Mouse (Mus musculus): ENCODE results near the gene Tcaf1.

Gene Tcaf1

DNA sequence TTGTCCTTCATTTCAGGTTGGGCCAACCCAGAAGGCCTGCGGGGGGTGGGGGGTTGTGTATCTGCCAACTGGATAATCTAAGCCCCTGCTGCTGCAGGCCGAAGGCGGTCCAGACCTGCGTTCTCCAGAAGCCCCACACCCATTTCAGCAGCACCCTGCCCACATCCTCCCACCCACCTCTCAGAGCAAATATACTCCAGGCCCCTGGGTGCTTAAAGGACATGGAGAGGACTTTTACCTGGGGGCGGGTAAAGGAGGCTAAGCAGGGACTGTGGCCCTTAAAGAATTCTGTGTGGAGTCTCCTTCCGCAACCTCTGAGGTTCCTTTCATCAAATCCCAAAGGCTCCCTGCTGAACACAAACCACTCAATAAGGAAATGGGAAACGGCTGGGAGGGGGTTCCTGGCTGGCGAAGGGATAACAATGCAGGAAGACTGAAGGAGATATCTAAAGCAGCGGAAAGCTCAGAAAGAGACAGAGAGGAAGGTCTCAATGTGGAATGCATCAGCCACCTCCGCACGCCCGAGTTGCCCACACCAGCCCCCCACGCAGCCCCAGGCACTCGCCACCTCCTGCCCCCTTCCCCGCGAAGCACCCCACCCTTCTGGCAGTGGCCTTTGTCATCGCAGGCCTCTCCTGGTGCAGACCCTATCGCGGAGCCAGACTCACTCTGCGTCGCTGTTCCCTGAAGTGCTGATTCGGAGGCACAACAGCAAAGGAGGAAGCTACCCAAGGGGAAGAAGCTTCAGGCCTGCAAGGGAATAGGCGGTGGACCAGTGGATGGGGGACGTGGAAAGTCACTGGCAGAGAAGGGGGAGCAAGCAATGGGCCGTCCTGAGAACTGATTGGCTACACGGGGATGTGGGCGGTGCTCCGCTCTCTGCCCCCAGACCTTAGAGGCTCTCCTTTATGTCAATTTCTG is at the start of gene Tcaf1:
Gene Tcaf1 (minus strand): TSS at position 798 of the 921 bp plus-strand sequence.
- no peak for DNase-seq

DNA sequence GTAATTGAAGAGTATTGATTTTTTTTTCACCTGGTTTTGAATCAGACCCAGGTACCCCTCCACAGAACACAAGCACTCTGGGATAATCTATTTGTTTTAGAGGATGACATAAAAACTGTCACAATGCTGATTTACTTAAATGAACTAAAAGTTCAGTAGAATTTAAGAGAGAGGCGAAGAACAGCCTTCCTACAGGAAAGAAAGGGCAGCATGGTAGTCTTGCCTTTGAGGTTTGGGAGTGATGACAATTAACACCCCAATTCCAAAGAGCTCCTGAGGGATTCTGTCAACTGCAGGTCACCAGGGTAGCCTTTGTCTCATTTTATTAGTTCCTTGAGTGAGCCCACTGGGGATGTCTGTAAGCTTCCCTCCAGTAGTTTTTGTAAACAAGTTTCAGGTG is 46.2 kb upstream of the Tcaf1 start, which contains the start of gene Olfr38:
Gene Olfr38 (plus strand): TSS at position 301 of the 400 bp plus-strand sequence.
- DNase-seq = no peak

DNA sequence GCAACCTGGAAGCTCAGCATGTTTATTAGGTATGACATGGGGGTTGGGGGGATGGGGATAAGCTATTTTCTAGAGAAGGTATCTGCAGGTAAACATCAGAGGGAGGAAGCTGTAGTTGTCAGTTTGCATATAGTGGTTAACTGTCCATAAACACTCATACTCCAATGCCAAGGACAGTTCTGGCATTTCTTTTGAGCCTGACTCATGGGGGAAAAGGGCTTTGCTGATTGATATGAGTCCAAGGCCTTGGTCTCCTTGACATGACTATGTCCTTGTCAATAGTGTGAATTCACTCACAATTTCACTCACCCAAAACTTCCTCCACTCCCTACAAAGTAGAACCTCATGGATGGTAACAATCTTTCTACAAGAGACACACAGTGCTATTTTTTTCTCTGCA is 38.0 kb upstream of the Tcaf1 start:
- DNase-seq = no peak

DNA sequence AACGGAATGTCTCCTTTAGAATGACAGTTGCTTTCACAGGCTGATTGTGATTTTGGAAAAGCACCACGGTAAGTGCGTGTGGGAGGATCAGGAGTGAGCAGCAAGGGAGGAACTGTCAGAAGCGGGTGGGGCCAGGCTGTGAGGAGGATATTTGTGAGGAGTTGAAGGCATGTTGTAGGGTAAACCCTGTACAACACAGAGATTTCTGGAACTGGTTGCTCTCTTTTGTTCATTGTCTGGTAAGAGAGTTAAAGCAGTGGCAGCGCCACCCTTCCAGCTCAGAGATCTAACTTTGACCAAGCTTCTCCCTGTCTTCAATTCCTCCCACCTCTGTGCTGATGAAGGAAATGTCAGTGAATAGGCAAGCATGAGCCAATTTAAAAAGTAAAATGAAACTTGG is 32.4 kb upstream of the Tcaf1 start:
- no peak for DNase-seq

GRCm38 (mm10) chr6:42739071-42739470 is 29.2 kb upstream of the Tcaf1 start, which contains the start of gene Olfr453:
TSS of gene Olfr453 (plus strand) at chr6:42739371.
- no peak for DNase-seq

GRCm38 (mm10) chr6:42717973-42718372 is 8.1 kb upstream of the Tcaf1 start:
- DNase-seq = no peak

- no peak for DNase-seq
Observed at GRCm38 (mm10) chr6:42714668-42715067, 4.8 kb upstream of the Tcaf1 start.

- no peak for DNase-seq
Observed at GRCm38 (mm10) chr6:42692517-42693190, 17.2 kb downstream of the Tcaf1 start.

DNA sequence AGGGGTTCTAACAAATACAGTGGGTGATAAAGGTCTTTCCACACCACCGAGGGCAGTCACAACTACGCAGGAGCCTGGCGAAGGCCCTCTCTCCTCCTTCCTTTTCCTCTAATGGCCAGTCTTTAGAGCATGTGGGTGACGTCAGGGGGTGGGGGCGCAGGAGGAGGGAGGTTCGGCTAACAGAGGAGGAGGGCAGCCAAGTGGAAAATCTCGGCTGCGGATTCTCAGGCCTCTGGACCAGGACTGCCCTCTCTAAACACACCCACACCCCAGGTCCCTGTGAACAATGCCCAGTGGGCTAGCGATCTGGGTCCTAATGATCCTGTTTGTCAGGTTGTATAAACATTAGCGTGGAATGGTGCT is 17.8 kb downstream of the Tcaf1 start:
- no peak for DNase-seq

DNA sequence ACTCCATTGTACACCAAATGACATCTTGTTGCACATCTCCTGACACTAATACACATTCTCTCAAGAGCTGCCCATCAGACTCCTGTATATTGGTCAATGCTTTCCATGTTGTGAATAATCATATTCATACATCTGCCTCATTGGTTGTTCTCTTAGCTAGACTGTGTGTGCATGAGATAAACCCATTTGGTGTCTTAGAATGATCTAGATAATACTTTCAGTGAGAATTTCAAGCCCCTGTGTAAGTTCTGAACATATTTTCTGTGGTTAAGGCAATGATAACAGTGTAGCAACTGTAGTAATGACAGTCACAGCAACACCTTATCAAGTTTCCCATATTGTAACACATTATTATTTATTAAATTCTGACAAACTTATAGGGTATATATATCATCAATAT is 20.1 kb downstream of the Tcaf1 start:
- no peak for DNase-seq

DNA sequence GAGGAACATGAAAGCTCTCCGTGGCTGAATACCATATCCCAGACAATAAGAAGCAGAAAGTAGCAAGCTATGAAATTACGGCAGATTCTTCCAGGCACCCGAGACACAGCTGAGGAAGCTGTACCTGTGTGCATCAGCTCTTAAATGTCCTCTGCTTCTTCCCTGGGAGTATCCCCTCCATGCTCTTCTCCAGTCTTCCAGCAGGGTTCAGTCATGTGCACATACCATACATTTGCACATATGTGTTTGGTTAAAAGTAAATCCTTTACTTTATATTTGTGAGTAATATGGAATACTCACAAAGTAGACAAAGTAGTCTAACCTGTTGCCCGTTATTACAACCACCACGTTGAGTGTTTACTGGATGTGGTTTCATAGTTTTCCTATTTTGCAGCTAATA is 22.0 kb downstream of the Tcaf1 start:
- DNase-seq = no peak

DNA sequence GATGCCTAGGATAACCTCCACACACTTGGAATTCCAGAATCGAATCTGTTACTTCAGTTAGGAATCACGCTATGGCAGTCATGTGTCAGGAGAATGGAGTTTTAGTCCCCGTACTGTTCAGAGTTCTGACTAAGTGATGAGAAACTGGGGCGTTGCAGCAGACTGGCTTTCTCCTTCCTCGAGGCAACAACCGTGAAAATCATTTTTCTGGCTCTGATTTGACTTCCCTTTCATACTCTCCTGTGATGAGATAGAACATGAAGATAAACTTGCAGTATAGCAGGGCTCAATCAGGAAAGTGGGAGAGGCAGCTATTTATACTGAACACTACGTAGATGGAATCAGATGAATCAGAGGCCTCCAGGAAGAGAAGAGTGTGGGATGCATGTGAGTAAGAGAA is 29.8 kb downstream of the Tcaf1 start:
- DNase-seq = no peak

- DNase-seq = no peak
Observed at GRCm38 (mm10) chr6:42676011-42676410, 33.9 kb downstream of the Tcaf1 start.

- no peak for DNase-seq
Observed at GRCm38 (mm10) chr6:42671767-42672166, 38.1 kb downstream of the Tcaf1 start.

DNA sequence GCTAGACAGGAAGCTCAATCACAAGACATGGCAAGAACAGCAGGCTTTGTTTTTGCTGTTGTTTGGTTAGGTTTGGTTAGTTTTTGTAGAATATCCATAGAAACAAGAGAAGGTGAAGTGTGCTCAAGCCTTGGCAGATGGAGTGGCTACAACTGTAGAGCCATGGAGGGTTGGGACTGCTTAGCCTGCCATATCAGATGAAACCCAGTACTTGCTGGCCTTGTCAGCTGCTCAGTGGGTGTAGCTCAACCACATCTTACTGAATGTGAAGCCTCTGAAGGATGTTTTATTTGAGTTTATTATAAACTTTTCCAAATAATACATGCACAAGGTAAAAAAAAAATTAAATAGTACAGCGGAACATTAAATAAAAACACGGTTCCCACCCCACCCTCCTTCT is 42.2 kb downstream of the Tcaf1 start:
- no peak for DNase-seq

GRCm38 (mm10) chr6:42661739-42662138 is 48.1 kb downstream of the Tcaf1 start:
- DNase-seq = no peak

DNA sequence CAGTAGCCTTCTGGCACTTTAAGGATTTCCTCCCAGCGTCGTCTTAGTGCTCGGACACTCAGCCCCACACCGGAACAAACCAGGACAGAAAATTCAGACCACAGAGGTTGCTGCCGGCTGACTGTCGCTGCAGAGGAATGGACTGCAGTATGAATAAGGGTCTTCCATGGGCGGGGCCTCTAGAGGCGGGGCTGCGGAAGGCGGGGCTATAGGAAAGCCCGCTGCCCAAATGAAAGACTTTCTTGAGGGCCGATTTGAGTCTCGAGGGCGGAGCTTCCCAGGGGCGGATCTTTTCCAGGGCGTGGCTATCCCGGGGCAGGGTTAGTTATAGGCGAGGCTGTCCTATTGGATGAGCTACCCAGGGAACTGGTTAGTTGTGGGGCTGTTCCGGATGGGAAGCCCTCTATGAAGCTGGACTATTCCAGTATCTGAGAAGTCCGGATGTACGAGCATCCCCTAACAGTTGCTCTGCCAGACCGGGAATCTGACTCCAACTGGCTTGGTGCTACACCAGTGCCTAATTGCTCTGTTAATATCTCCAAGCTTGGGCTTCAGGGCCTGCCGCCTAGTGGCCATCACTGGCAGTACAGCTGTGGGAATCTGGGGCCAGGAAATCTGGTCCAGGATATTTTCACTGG is 64.9 kb downstream of the Tcaf1 start, which contains the start of gene Tcaf2:
Gene Tcaf2 (minus strand): TSS at position 343 of the 638 bp plus-strand sequence.
- DNase-seq = peak; percentile 25

GRCm38 (mm10) chr6:42634393-42634792 is 75.5 kb downstream of the Tcaf1 start:
- DNase-seq = no peak

- no peak for DNase-seq
Observed at GRCm38 (mm10) chr6:42631395-42631794, 78.5 kb downstream of the Tcaf1 start.
